Mouse (Mus musculus): ENCODE measurements at regions not wholly inside any gene's neighbourhood (a gene's known extent, or its start where the extent isn't known, plus 50 kb on each side); places are given as distances from the start of the nearest gene placed in this dataset.

DNA sequence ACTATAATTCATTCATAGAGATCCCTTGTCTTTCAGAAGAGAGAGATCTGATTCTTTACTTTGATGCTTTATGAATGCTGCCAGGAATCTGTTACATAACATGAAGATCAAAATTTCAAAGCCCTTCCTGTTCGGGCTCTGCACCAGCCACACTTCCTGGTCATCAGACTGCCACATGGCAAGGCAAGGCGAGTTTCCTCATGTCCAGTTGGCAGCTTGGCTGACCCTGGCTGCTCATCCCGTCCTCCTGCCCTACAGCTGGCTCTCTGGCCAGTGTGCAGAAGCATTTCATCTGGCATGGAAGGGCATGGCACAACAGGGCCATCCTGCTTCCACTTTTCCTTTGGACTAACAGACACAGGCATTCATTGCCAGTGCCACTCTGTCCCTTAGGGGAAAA, 292.2 kb upstream of the Slc24a5 start:
- no peak for DNase-seq (ENCODE audit: low spot score)

DNA sequence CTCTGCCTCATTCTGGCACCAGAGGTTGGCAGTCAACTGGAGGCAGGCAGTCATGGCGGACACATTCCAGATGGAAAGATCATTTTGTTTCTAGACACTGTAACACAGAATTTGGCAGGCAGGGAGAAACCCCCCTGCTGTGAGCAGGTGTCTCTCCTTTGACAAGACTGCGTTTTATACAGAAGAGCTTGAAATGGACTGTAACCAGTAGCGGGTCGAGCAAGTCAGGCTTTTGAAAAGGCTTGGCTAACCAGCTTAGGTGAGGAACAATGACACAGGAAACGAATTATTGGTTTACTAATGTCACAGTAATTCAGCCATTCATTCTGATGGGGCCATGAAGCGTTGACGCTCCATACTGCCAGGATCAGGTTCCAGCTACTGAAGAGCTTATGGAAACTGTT, 275.3 kb upstream of the Slc24a5 start:
- peak; percentile 21 for DNase-seq (ENCODE audit: low spot score)

DNA sequence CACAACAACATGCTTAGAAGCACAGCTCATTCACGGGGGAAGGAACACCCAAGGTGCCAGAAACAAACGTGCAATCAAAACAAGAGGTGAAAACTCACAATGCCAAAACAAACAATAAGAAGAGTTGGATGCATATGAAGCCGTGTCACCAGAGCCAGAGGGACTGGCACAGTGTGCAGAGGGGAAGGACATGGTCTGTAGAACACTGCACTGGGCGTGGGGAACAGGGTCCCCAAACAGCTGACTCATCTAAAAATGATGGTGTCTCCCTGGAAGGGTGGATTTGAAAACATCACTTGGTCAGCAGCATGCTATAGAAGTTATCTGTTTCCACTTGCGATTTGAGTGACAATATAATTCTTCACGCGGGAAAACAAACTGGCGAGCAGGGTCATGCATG, 256.2 kb upstream of the Slc24a5 start:
- DNase-seq (ENCODE audit: low spot score): no peak

DNA sequence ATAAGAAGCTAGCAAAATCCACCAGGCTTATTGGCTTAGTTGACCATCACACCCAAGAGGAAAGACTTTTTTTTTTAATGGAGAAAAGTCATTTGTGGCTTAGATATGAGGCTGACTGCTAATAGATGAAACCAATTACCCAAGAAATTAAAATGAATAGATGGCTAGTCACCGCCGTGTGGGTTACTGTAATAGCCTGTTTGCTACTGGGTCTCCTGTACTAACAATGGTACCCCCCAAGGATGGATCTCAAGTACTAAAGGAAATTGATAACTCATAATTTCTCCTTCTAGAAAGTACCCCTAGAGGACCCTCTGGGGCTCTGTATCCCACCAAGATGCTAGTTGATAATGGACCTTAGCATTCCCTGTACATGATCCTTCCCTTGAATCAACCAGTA, 251.1 kb upstream of the Slc24a5 start:
- no peak for DNase-seq (ENCODE audit: low spot score)

DNA sequence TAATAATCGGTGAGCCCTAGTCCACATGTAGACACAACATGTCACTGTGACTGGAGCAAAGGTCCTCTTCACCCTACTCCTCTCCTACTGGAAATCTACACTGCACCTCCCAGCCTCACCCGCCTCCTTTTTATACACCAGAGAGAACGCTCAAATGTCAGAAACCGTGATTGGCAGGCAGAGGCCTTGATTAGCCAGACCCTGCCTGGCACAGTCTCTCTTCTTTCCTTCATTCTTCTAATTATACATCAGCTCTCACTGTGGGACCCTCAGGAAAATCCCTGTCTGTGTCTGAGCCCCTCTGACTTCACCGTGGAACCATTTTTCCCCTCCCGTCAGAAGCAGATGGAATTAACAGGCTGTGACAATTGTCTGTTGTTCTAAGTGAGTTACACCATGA, 248.1 kb upstream of the Slc24a5 start:
- DNase-seq (ENCODE audit: low spot score): no peak

DNA sequence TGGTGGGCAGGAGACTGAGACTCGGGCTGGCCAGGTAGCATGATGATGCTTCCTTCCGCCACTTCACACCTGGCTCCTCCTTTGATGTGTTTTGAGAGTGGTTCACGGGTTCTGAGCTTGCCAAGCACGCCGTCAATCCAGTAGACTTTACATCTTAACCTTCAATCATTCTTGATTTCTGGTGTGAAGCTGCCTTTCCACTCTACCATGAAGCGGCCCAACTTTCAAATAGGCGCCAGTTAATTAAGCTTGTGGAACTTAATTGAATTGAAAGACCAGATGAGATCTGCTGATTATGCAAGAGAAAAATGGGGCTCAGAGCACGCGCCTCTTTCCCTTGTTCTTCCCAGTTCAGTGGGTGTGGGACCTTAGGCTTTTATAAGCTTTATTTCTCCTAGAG, 247.1 kb upstream of the Slc24a5 start:
- no peak for DNase-seq (ENCODE audit: low spot score)

DNA sequence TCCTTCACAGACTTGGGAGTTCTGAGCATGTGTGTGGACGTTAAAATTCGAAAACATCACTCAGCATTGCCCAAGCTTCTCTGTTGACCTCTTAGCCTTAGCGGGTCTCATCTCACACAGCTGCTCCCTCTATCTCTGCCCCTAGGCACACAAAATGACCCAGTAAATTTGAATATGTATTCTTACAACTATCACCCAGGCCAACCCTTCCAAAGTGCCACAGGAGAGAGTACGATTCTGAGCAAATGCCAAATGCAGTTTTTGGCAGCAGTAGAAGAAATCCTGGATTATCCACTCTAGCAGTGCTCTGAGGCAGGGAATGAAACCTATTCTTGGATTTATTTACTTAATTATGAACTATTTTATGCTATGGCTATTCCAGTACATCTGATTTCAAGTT, 246.6 kb upstream of the Slc24a5 start:
- DNase-seq (ENCODE audit: low spot score): no peak

DNA sequence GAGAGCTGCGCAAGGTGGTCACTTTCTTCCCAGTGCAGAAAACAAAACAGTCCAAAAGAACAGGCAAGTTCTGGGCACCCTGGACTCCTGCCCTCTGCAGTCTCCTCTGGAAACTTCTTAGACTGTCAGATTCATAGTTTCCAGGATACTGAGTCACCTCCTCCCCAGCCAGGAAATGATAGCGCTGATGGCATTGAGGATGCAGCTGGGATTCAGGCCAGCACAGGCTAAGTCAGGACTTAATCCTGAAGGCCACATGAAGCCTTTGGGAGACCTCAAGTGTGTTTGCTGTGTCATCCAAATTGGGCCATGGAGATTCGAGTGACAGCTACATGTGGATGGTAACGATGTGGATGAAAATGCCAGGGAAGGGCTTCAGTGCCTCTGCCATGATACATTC, 219.1 kb upstream of the Slc24a5 start:
- DNase-seq (ENCODE audit: low spot score): no peak

DNA sequence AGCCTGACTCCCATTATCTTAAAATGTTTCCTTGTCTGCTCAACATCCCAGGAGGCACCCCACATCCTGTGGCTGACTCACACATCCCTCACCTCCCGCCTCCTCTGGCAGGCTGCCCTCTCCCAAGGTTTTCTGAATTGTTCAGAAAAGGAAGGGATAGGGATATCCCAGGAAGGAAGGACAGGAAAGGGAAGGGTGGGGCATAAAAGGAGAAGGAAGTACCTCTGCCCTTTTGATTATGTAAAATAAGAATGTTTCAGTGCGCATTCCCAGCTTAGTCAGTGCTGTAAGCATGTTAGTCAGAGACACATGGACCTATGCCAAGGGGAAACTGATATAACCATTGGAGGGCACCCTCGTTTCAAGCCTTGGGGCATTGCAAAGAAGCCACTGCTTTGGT, 209.4 kb upstream of the Slc24a5 start:
- DNase-seq (ENCODE audit: low spot score): peak; percentile 81

DNA sequence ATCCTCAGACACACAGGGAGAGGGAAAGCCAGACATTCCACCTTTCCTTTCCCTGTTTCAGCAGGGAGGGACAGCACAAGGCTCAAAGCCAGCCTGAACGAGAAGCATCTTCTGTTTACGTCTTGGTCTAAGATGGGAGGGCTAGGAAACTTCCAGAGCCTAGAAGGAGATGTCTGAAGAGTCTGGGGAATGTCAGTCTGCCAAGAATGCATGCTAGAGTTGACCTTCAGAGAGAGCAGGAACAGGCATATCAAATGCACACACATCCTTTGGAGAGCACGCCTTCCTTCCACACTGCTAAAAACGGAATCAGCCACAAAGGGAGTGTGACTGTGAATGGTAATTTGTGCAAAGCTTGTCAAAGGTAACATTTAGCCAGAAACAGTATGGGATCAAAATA, 179.7 kb upstream of the Slc24a5 start:
- DNase-seq (ENCODE audit: low spot score): no peak

DNA sequence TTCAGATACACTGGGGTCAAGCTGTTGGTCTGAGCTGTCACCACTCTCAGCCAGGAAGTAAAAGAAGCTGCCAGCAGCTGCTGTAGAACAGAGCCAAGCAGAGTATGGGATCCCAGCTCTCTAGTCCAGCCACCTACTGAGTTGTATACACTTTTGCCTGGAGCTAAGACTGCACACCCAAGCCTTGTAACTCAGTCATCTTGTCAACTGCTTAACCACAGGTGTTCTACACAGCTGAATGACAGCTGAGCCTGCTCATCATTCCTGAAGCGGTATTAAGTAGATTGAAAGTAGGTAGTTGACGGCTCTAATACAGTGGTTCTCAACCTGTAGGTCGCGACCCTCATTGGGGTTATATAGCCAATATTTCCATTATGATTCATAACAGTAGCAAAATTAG, 172.9 kb upstream of the Slc24a5 start:
- no peak for DNase-seq (ENCODE audit: low spot score)

DNA sequence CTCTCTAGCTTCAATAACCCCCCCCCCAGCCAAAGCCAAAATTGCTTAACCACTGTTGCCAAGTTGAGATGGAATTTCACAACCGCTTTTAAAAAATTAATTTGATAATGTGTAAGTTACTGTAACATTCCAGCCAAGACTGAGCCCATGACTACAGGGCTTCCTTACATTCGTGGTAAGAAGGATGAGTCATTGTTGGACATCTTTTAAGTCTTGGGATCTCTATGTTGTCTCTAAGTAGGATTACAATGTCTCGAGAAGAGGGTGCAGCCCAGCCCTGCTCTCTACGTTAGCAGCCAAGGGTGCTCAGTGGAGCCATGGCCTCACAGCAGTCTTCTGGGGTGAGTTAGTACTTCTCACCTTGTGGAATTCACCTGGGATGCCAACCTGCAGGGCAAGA, 164.4 kb upstream of the Slc24a5 start:
- no peak for DNase-seq (ENCODE audit: low spot score)

DNA sequence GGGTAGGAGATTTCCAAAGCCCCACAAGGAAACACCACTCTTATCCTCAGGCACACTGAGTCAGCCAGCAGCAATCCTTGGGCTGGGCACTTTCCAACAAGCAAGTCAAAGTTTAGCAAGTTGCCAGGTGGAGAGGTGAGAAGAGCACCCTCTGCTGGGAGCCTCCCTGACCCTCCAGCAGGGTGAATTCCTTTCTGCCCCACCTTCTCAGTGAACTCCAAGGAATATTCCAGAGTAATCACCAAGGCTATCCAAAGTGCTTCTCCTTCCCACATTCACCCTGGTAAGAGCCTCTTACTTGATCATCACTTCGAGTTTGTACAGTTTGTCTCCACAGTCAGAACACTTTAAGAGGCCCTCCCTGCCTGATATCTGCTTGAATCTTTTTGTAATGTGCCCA, 162.8 kb upstream of the Slc24a5 start:
- DNase-seq (ENCODE audit: low spot score): no peak

DNA sequence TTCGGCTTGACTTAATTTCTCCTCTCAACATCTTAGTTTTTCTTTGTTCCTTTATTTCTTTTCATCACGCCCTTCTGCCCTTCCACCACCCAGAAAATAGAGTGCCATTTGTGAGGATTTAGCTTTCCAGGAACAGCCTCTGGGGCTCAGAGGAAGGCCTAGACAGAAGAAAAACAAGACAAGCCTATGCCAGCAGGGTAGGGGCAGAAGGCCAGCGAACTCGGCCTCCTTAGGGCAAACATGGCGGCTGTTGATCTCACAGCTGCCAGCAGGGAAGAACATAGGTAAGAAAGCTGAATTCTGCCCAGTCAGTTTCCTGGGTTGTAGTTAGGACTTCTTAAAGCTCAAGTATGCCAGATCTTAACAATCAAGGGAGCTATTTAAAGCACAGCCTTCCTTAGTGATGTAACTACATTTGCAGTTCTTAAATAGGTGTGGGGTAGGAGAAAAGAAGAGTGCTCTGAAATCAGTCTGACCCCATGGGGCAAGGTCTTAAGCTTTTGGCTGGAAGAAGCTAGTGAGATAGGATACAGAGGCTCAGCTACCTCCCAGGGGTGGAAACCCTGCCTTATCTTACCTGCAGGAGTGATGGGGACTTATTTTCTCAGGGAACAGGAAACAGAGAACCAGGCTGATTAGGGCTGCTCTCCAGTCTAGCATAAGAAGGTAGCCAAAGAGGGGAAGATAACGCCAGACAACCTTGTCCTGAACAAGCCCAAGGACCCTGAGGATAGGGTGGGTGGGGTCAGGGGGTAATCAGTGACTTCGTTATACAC, 148.8 kb upstream of the Slc24a5 start:
- no peak for DNase-seq (ENCODE audit: low spot score)

DNA sequence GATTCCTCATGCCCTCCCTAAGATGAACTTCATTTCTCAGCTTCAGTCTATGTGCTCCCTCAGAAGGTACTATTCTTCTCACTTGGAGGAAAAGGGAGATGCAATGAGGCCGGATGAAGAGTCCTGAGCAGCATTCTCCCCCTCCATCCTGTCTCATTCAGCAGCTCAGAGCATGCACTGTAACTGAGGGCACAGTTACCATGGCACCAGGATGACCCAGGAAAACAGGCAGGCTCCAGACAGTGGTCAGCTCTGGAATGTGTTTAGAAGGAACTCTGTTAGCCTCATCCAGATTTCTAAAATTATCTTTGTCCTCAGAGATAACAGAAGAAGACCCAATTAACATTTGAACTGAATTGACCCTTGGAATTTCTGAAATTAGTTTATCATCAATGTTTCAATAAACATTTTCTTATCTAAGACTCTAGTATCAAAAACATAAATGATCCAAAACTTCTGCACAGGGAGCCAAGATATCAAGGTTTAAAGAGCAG, 148.1 kb upstream of the Slc24a5 start:
- DNase-seq (ENCODE audit: low spot score): peak; percentile 36

DNA sequence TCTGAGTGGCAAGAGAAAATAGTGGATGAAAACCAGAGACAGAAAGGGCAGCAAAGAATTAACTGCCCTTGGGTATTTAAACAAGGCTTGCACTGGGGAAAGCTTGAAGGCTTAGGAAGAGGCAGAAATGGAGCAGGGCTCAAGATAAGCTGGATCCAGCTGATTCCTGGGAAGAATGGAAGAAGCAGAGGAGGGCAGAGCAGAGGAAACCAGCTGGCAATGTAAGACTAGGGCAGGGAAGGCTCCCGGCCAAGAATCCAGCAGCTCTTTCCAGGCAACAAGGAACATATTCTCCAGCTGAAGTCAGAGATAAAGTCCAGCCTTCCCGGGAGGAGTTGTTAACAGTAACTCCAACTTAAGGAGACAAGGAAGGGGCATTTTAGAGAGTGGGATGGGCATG, 147.7 kb upstream of the Slc24a5 start:
- DNase-seq (ENCODE audit: low spot score): peak; percentile 35

DNA sequence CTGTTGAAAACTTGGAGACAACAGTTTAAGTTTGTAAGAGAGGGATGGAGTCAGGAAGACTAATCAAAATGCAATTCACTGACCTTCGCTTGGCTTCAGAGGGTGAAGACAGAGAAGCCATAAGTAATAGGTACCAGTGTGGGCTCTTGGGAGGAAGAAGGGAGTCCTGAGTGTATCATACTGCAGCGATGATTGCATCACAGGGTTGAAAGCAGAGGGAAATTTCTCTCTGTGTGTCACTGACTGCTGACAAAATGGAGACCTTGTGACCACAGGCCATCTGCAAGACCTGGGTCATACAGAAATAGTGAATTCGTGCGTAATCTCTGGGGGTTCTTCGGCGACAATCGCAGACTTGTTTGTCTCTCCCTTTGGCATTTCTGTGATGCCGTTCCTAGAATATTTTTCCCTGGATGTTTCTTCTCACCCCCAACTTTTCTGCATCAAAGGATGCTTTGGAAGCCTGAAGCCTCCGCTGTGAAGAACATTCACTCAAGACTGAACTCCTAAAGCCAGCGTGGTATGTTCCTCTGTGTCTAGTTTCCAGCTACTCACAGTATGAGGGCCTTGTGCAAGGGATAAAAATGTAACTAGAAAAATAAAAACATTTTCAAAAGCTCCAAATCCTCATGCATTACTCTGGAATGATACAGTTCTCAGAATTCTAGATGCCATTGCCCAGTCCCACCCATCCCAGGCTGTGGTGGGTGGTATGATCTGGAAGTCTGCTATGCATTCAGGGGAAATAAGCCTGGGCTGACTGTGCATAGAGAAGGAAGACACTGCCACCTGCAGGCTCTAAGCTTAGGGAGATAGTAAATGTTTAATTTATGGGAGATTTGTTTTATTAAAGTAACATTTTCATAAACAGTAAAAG, 139.8 kb upstream of the Slc24a5 start:
- DNase-seq (ENCODE audit: low spot score): peak; percentile 53

DNA sequence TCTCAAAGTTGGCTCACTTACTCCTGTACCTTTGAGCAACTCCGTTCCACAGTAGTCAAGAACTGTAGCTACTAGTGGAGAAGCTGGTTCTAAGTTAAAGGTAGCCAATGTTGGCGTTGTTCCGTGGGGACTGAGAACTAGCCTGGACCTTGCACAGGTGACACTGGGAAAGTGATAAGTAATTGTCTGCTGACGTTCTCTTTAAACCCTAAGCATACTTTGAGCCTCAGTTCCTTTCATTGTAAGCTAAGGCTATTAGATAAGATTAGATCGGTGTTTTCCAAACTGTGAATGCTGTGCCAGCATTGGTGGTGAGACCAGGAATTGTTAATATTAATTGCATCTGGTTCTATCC, 139.2 kb upstream of the Slc24a5 start:
- no peak for DNase-seq (ENCODE audit: low spot score)

DNA sequence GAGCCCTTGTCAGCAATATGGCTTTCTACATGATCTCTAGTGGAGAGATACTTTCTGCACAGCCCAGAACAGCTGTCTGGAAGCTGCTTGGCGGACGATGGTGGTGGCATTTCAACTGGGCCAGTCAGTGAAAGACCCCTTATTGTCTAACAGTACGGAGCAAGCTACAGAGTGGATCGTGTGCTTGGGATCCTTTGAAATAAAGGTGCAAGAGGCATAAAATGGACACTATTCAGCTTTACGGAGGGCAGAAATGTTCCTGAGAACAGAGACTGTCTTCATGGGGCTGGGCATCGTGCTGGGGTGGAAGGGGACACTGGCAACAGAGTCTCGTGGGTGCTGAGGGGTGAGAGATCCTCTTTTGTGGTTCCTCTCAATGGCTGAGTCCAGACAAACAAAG, 137.2 kb upstream of the Slc24a5 start:
- no peak for DNase-seq (ENCODE audit: low spot score)

DNA sequence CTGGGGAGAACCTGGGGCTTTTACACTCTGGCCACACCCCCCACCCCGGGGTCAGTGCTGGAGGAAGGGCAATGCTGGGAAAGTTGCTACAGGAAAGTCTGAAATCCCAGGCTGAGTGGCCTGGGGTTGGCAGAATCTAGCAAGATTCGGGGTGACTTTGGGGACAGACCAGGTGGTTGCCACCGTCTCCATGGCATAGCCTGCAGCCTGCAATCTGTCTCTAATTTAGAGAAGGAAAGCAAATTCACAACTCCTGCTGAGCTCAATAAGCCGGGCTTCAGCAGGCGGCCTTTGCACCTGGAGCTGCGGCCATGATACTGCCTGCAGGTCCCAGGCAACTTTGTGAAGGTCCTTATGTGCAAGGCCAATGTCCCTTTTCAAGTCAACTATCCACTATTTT, 135.4 kb upstream of the Slc24a5 start:
- no peak for DNase-seq (ENCODE audit: low spot score)

DNA sequence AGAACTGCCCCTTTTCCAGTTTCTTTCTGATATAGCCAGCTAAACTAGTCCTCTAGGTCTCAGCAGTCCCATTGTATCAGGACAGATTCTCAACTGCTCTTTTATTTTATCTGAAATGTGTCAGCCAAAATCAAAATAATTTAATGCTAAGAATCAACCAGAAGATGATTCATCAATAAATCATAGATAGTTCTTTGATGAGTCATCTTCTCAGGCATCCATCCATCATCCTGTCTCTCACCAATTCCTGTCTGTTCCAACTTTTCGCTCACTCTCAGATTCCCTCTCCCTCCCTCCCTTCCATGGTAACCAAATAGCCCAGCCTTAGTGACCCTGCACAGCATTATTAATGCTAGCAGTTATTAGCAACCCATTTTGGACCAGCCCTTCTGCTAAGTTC, 134.0 kb upstream of the Slc24a5 start:
- no peak for DNase-seq (ENCODE audit: low spot score)

DNA sequence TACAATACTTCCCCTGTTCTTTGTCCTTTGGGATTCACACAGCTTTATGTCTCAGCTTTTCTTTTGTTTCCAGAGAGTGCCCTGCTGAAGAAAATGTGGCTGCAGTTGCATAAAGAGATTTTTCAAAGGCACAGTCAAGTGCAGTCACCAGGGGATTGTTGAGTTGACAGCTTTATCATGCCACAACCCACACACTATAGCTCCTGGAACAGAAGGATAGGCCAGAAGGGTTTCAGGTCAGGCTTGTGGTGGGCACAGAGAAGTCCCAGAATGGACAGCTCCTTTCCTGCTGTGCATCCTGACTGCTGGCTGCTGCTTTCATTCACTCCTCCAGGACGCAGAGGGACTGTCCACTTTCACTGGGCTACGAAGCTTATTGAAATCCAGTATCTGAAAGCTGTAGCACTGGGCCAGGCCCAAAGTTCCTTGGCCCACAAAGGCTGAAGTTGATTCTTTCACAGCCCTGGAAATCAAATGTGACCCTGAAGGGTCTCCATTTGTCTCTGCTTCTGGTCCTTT, 119.6 kb upstream of the Slc24a5 start:
- no peak for DNase-seq (ENCODE audit: low spot score)

DNA sequence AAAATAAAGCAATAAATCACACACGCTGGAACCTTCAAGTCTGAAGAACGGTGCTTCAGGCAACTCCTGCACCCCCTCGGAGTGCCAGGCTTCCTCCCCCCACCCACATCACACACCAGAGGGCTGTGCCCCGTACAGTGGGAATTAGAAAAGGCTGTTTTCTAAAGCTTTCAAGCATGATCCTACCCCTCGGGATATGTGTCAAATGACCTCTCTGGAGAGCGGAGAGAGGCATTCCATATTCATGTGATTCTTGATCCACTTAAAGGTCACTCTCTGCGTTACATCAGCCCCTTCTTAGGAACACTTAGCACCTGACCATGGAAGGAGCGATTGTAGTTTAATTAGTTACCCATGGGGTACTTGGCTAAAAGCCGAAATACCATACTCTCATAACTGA, 119.1 kb upstream of the Slc24a5 start:
- DNase-seq (ENCODE audit: low spot score): no peak

Data from MN1 (cell line).